Mouse (Mus musculus): Measurements from ENCODE around the gene Esrrg. TPM values are rescaled to one million over a fixed set of nuclear protein-coding genes. Genes with fewer than 3 reads are reported as not detected.
A peak's percentile ranks its signal among the peaks of the same experiment; 100 is the strongest.

Esrrg gene
- polyA plus RNA-seq, 1 experiment from 2014 or later, result 34.5 TPM

GRCm38 (mm10) chr1:187826869-187827268 is 218.3 kb downstream of the Esrrg start:
- Histone ChIP-seq H3K36me3 (ENCODE audit: control insufficient read depth, insufficient read depth, low read length) (no peaks in the 10 kb centered on the region), H3K9me3 (ENCODE audit: control insufficient read depth, low read length) (no peaks in the 10 kb centered on the region), H3K27me3 (ENCODE audit: control insufficient read depth, insufficient read depth, low read length) (no peaks in the 10 kb centered on the region), H3K4me3 (replicated peaks; ENCODE audit: low read depth, low read length) (no peak overlapping the region), H3K4me2 (ENCODE audit: low read length) (no peak overlapping the region), H3K27ac (replicated peaks; ENCODE audit: low read depth, low read length) (no peak overlapping the region), H3K9ac (replicated peaks; ENCODE audit: low read length) (no peak overlapping the region), H3K4me1 (ENCODE audit: control insufficient read depth, insufficient read depth, low read length) (no peaks in the 10 kb centered on the region; the same call in 1 of the 2 replicates)
- ATAC-seq (ENCODE audit: low FRiP score, low TSS enrichment), result no peak
- DNase-seq, result no peak
- 89% methylated on average over 5 of the region's 5 CpGs for WGBS

- DNase-seq, result no peak
- H3K9me3 ChIP-seq (ENCODE audit: control insufficient read depth, low read length), result no peaks in the 10 kb centered on the region
- no peak overlapping the region for H3K4me3 ChIP-seq (replicated peaks; ENCODE audit: low read depth, low read length)
- H3K36me3 ChIP-seq (ENCODE audit: control insufficient read depth, insufficient read depth, low read length), result no peaks in the 10 kb centered on the region
- no peak for ATAC-seq (ENCODE audit: low FRiP score, low TSS enrichment)
- no peak overlapping the region for H3K9ac ChIP-seq (replicated peaks; ENCODE audit: low read length)
- no peak overlapping the region for H3K27ac ChIP-seq (replicated peaks; ENCODE audit: low read depth, low read length)
- H3K4me2 ChIP-seq (ENCODE audit: low read length), result no peak overlapping the region
- 73% methylated on average over 7 of the region's 7 CpGs for WGBS
- no peaks in the 10 kb centered on the region for H3K27me3 ChIP-seq (ENCODE audit: control insufficient read depth, insufficient read depth, low read length)
- H3K4me1 ChIP-seq (ENCODE audit: control insufficient read depth, insufficient read depth, low read length), result no peaks in the 10 kb centered on the region; the same call in 1 of the 2 replicates
These were observed 222.3 kb downstream of the Esrrg start for GRCm38 (mm10) chr1:187830937-187831336.

GRCm38 (mm10) chr1:187832851-187833250 is 224.3 kb downstream of the Esrrg start:
- no peak for ATAC-seq (ENCODE audit: low FRiP score, low TSS enrichment)
- Histone ChIP-seq H3K27ac (replicated peaks; ENCODE audit: low read depth, low read length) (no peak overlapping the region), H3K27me3 (ENCODE audit: control insufficient read depth, insufficient read depth, low read length) (no peaks in the 10 kb centered on the region), H3K9ac (replicated peaks; ENCODE audit: low read length) (no peak overlapping the region), H3K4me3 (replicated peaks; ENCODE audit: low read depth, low read length) (no peak overlapping the region), H3K36me3 (ENCODE audit: control insufficient read depth, insufficient read depth, low read length) (no peaks in the 10 kb centered on the region), H3K9me3 (ENCODE audit: control insufficient read depth, low read length) (no peaks in the 10 kb centered on the region), H3K4me2 (ENCODE audit: low read length) (no peak overlapping the region), H3K4me1 (ENCODE audit: control insufficient read depth, insufficient read depth, low read length) (peaks cover 4% of the 10 kb centered on the region; the same call in 1 of the 2 replicates)
- WGBS, result 60% methylated on average over 3 of the region's 3 CpGs
- DNase-seq, result no peak

GRCm38 (mm10) chr1:187834576-187834975 is 226.0 kb downstream of the Esrrg start:
- Histone ChIP-seq H3K4me2 (ENCODE audit: low read length) (no peak overlapping the region), H3K9me3 (ENCODE audit: control insufficient read depth, low read length) (no peaks in the 10 kb centered on the region), H3K27ac (replicated peaks; ENCODE audit: low read depth, low read length) (no peak overlapping the region), H3K27me3 (ENCODE audit: control insufficient read depth, insufficient read depth, low read length) (no peaks in the 10 kb centered on the region), H3K36me3 (ENCODE audit: control insufficient read depth, insufficient read depth, low read length) (no peaks in the 10 kb centered on the region), H3K4me1 (ENCODE audit: control insufficient read depth, insufficient read depth, low read length) (0 out of 2 replicates have a peak, but pooled peaks cover 4% of the 10 kb centered on the region), H3K4me3 (replicated peaks; ENCODE audit: low read depth, low read length) (no peak overlapping the region), H3K9ac (replicated peaks; ENCODE audit: low read length) (no peak overlapping the region)
- DNase-seq, result no peak
- no peak for ATAC-seq (ENCODE audit: low FRiP score, low TSS enrichment)
- WGBS, result 93% methylated on average over 3 of the region's 3 CpGs

- Histone ChIP-seq H3K27me3 (ENCODE audit: control insufficient read depth, insufficient read depth, low read length) (no peaks in the 10 kb centered on the region), H3K4me3 (replicated peaks; ENCODE audit: low read depth, low read length) (no peak overlapping the region), H3K36me3 (ENCODE audit: control insufficient read depth, insufficient read depth, low read length) (no peaks in the 10 kb centered on the region), H3K9me3 (ENCODE audit: control insufficient read depth, low read length) (no peaks in the 10 kb centered on the region), H3K27ac (replicated peaks; ENCODE audit: low read depth, low read length) (no peak overlapping the region), H3K4me1 (ENCODE audit: control insufficient read depth, insufficient read depth, low read length) (0 out of 2 replicates have a peak, but pooled peaks cover 4% of the 10 kb centered on the region), H3K4me2 (ENCODE audit: low read length) (no peak overlapping the region), H3K9ac (replicated peaks; ENCODE audit: low read length) (no peak overlapping the region)
- ATAC-seq (ENCODE audit: low FRiP score, low TSS enrichment) (no peak), DNase-seq (no peak)
- WGBS, result 46% methylated on average over 6 of the region's 6 CpGs
These were observed 227.8 kb downstream of the Esrrg start for GRCm38 (mm10) chr1:187836384-187836783.

- no peak overlapping the region for H3K4me2 ChIP-seq (ENCODE audit: low read length)
- no peak overlapping the region for H3K4me3 ChIP-seq (replicated peaks; ENCODE audit: low read depth, low read length)
- no peak for ATAC-seq (ENCODE audit: low FRiP score, low TSS enrichment)
- H3K4me1 ChIP-seq (ENCODE audit: control insufficient read depth, insufficient read depth, low read length), result 0 out of 2 replicates have a peak, but pooled peaks cover 4% of the 10 kb centered on the region
- no peak overlapping the region for H3K9ac ChIP-seq (replicated peaks; ENCODE audit: low read length)
- WGBS, result 20% methylated on average over 7 of the region's 7 CpGs
- DNase-seq, result peak; percentile 17
- no peak overlapping the region for H3K27ac ChIP-seq (replicated peaks; ENCODE audit: low read depth, low read length)
- H3K9me3 ChIP-seq (ENCODE audit: control insufficient read depth, low read length), result no peaks in the 10 kb centered on the region
- H3K36me3 ChIP-seq (ENCODE audit: control insufficient read depth, insufficient read depth, low read length), result no peaks in the 10 kb centered on the region
- H3K27me3 ChIP-seq (ENCODE audit: control insufficient read depth, insufficient read depth, low read length), result no peaks in the 10 kb centered on the region
These were observed 228.3 kb downstream of the Esrrg start for GRCm38 (mm10) chr1:187836876-187837275.

- H3K4me2 ChIP-seq (ENCODE audit: low read length), result no peak overlapping the region
- H3K9me3 ChIP-seq (ENCODE audit: control insufficient read depth, low read length), result no peaks in the 10 kb centered on the region
- DNase-seq (no peak), ATAC-seq (ENCODE audit: low FRiP score, low TSS enrichment) (no peak)
- no peaks in the 10 kb centered on the region for H3K36me3 ChIP-seq (ENCODE audit: control insufficient read depth, insufficient read depth, low read length)
- 81% methylated on average over 8 of the region's 8 CpGs for WGBS
- H3K4me1 ChIP-seq (ENCODE audit: control insufficient read depth, insufficient read depth, low read length), result 0 out of 2 replicates have a peak, but pooled peaks cover 4% of the 10 kb centered on the region
- H3K27ac ChIP-seq (replicated peaks; ENCODE audit: low read depth, low read length), result no peak overlapping the region
- no peaks in the 10 kb centered on the region for H3K27me3 ChIP-seq (ENCODE audit: control insufficient read depth, insufficient read depth, low read length)
- H3K9ac ChIP-seq (replicated peaks; ENCODE audit: low read length), result no peak overlapping the region
- no peak overlapping the region for H3K4me3 ChIP-seq (replicated peaks; ENCODE audit: low read depth, low read length)
These were observed 233.0 kb downstream of the Esrrg start for GRCm38 (mm10) chr1:187841629-187842028.

GRCm38 (mm10) chr1:187842702-187843101 is 234.1 kb downstream of the Esrrg start:
- Histone ChIP-seq H3K27ac (replicated peaks; ENCODE audit: low read depth, low read length) (no peak overlapping the region), H3K4me3 (replicated peaks; ENCODE audit: low read depth, low read length) (no peak overlapping the region), H3K36me3 (ENCODE audit: control insufficient read depth, insufficient read depth, low read length) (no peaks in the 10 kb centered on the region), H3K4me1 (ENCODE audit: control insufficient read depth, insufficient read depth, low read length) (no peaks in the 10 kb centered on the region), H3K9ac (replicated peaks; ENCODE audit: low read length) (no peak overlapping the region), H3K9me3 (ENCODE audit: control insufficient read depth, low read length) (no peaks in the 10 kb centered on the region), H3K4me2 (ENCODE audit: low read length) (no peak overlapping the region), H3K27me3 (ENCODE audit: control insufficient read depth, insufficient read depth, low read length) (no peaks in the 10 kb centered on the region)
- 84% methylated on average over 5 of the region's 5 CpGs for WGBS
- no peak for ATAC-seq (ENCODE audit: low FRiP score, low TSS enrichment)
- DNase-seq, result no peak

- H3K9ac ChIP-seq (replicated peaks; ENCODE audit: low read length), result no peak overlapping the region
- 86% methylated on average over 8 of the region's 8 CpGs for WGBS
- H3K4me3 ChIP-seq (replicated peaks; ENCODE audit: low read depth, low read length), result no peak overlapping the region
- H3K27ac ChIP-seq (replicated peaks; ENCODE audit: low read depth, low read length), result no peak overlapping the region
- no peak for ATAC-seq (ENCODE audit: low FRiP score, low TSS enrichment)
- no peaks in the 10 kb centered on the region for H3K36me3 ChIP-seq (ENCODE audit: control insufficient read depth, insufficient read depth, low read length)
- no peak overlapping the region for H3K4me2 ChIP-seq (ENCODE audit: low read length)
- no peak for DNase-seq
- no peaks in the 10 kb centered on the region for H3K9me3 ChIP-seq (ENCODE audit: control insufficient read depth, low read length)
- H3K4me1 ChIP-seq (ENCODE audit: control insufficient read depth, insufficient read depth, low read length), result no peaks in the 10 kb centered on the region
- no peaks in the 10 kb centered on the region for H3K27me3 ChIP-seq (ENCODE audit: control insufficient read depth, insufficient read depth, low read length)
These were observed 245.6 kb downstream of the Esrrg start for GRCm38 (mm10) chr1:187854148-187854547.
